Mouse (Mus musculus): Measurements from ENCODE around the gene Stum.
A peak's percentile ranks its signal among the peaks of the same experiment; 100 is the strongest.

Stum gene

DNA sequence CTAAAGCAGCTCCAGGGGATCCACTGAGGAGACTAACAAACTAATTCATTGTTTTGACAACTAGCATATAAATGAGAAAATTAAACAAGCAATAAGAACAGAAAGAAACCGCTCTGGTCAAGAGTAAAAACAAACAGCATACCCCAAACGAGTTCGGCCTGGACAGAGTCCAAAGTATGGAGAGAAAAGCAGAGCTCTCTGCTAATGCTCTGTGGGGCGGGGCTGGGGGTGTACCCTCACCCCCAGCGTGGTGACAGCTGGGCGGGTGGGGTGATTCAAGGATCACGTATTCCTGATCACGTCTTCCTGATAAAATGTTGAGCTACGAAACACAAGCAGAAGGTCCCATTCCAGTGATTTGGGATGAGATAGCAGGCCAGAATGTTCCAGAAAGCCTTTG is 9.5 kb upstream of the Stum start:
- DNase-seq: no peak

DNA sequence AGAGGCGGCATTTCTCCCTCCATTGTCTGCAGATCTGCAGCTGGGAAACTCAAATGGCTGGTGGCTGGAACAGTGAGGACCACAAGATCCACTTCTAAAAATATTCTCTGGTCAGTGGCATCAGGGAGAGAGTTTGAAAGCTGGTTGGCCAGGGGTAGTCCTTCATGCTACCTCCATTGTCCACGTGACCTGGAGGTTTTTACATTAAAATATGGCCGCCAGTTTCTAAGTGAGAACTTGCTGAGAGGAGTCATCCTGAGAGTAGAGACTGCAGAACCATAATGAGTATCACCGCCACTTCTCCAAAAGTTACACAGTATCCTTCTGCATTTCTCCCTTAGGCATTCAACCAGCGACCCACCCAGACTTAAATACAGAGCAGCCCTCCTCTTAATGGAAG is 2.0 kb upstream of the Stum start:
- no peak for DNase-seq

DNA sequence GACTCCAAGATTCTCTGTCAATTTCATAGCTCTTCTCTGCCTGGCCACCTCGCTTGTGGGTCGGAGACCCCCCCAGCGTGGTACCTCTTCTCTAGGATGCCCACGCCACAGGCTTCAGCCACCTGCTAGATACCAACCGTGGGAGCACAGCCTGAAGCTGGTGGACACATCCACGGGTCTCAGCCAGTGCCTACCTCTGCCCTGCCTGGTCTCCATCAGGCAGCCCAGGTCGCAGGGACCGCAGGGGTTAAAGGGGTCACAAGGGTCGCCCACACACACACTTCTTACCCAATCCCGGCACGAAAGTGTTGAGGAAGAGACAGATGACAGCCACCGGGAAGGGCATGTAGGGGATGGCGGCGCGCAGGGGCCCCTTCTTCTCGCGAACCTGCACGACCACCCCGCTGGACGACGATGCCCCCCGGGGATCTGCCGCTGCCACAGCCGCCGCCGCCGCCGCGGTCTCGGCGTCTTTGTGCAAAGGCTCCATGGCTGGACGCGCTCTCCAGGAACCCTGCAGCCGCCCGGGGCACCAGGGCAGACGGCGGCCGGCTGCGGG is 385 bp downstream of the Stum start:
- DNase-seq: no peak

DNA sequence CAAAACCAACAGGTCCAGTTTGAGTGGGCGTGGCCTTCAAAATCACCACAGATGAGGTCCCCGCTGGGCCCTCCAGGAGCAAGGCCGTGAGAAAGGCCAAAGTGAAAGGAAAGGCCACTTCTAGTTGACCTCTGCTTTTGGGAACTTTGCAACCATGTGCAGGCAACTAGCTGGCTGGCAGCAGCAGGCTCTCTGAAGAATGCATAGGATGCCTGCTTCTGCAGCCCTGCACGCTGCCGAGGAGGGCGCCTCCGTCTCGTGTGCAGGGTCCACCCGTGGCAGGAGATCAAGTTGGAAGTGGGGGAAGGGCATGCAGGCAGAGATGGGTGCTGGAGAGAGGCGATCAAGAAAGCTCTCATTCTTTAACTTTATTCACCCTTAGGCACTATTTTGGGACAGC is 1.3 kb downstream of the Stum start:
- DNase-seq: no peak

DNA sequence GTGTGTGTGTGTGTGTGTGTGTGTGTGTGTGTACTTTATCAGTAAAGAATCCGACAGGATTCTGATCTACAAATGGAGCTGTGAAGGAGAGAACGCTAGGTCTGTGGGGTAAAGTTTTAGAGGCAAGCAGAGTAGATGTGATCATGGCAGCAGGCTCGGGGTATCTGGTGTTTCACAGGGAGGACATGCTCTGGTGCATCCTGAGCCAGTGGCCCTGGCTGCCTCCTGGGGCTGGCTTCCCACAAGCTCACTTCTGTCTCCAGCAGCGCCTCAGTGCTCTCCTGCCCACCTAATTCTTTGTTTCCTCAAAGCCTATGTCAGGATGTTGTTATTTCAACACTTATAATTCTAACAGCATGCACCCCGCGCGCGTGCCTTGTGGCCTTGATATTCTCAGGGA is 2.0 kb downstream of the Stum start:
- DNase-seq: no peak

DNA sequence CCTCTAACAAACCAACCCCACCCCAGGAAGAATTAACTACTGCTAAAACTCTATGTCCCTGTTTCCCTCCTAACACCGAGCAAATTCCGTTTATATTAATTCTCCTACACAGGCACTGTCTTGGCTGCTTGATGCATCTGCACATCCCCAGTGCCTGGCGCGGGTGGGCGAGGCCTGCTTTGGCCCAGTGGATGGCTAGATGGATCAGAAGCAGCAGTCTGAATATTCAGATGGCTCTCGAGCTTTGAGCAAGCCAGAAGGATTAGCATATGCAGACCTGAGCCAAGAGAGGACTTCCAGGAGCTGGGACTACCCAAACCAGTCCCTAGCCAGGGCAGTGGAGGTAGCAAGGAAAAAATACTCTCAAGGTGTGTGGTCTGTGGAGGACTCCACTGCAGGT is 3.0 kb downstream of the Stum start:
- DNase-seq: no peak

- DNase-seq: no peak
Observed at GRCm38 (mm10) chr1:180473566-180473965, 9.7 kb downstream of the Stum start.

DNA sequence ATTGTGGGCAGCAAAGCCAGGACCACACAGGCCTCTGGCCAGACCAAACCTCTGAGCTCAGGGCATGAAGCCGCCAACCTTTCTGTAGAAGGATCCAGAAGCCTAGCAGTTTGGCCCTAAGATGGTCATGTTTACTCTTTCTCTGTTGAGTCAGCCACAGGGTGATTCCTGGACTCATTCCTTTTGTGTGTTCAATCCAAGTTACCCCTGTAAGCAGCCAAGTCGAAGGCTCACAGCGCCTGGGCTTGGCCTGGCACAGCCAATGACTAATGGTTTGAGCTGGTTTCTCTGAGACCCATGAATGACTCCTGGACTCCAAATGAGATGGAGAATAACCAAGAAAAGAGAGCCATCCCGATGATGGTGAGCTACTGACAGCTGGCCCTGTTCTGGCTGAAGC is 15.3 kb downstream of the Stum start:
- no peak for DNase-seq

DNA sequence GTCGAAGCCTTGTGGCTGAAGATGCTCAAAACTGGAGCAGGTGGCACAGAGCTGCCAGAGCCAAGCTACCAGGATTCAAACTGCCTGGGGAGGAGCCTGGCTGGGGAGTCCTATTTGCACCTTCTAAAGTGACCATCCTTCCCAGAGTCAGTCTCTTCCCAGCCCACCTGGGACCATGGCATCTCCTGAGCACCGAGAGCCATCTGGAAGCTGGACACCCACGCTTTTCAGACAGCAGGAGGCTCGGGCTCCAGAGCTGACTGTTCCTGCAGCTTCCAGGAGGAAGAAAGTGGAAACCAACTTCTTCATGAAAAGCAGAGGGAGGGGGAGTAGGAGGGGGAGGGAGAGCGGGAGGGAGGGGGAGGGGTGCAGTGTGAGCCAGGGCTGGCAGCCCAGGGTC is 17.7 kb downstream of the Stum start:
- peak; percentile 34 for DNase-seq

DNA sequence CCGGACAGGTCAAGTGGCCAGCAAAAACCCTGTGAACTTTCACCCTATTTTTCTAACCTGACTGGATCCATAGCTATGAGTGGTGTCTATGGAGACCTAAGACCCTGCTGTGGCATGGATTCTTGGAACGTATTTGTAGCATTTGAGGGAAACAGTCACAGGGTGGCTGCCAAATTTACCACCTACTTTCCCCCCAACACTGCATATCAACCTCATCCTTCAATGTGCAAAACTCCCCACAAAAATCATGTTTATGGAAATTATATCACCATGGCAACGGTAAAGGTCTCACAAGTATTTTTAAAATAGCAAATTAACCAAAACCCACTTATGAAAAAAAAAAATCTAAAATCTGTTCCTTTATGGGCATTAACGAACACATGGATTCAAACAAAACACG is 18.9 kb downstream of the Stum start:
- DNase-seq: no peak

DNA sequence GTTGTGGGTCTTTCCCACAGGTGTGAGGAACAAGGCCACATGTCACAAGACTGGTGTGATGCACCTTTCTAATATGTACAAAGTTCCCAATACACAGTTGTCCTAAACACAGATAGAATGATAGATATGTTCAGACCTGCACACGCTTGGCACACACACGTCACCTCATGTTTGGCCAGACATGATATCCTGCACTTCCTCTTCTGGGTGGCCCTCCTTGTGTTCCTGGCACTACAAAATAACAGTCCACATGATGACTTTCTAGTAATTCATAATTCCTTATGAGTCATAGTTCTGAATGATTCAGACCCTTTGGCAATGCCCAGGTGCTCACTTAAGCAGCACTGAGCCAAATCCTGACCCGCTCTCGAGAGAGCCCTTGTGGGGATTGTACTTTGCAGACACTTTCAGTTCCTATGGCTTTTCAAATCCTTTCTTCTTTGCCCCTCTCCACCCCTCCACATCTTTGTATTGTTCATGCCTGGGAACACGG is 20.3 kb downstream of the Stum start:
- DNase-seq: no peak

DNA sequence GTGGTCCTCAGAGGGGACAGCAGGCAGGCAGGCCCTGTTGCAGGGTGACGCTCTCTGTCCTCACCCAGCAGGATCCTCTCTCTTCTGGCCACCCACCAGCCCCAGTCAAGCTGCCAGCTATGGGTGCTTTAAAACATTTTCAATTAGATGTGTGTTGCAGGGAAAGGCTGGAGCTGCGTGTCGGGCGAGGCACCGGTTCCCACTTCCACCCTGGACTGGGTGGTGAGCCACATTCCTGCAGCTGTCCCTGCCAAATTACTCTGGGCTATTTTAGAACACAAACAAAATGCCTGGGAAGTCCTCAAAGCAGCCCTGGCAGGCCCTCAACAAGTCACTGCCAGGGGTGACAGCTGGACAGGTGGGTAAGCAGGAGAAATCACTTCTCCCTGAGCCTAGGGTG is 20.9 kb downstream of the Stum start:
- DNase-seq: no peak

DNA sequence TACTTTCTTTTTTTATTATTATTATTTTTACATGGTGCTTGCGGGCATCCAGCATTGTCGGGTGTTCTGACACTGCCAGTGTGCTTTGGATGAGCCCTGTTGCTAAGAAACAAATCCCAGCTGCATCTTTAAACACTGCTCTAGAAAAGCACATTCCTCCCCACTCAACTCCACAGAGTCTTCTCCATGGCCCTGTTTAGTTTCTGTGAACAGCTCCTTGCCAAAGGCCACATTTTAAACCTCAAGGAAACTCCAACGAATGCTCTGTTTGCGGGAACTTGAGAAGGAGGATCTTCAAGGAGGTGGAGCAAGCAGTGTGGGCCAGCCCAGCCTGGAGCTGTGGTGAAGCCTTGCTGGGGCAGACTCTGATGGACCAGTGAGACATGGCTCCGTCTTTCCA is 22.6 kb downstream of the Stum start:
- DNase-seq: no peak

GRCm38 (mm10) chr1:180458680-180459079 is 24.6 kb downstream of the Stum start:
- no peak for DNase-seq

DNA sequence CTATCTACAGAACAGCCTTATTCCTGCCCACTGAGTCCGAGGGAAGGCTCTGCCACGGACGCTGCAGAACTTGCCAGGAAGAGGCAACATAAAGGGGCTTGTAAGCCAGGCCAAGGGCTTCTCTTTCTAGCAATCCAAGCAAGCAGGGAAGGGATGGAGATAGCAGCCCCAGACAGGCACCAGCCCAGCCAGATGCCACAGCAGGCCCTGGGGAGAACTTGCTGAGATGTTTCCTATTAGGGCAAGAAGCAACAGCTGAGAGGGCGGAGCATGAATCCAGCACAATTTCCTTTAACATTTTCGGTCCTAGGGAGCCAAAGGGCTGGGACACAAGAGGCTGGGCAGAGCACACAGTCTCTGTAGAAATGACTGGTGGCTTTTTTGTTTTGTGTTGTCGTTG is 25.0 kb downstream of the Stum start:
- DNase-seq: no peak

- DNase-seq: no peak
Observed at GRCm38 (mm10) chr1:180449641-180450040, 33.7 kb downstream of the Stum start.

- no peak for DNase-seq
Observed at GRCm38 (mm10) chr1:180444411-180444810, 38.9 kb downstream of the Stum start.

GRCm38 (mm10) chr1:180439496-180439895 is 43.8 kb downstream of the Stum start:
- DNase-seq: no peak

GRCm38 (mm10) chr1:180434925-180435324 is 48.4 kb downstream of the Stum start:
- DNase-seq: no peak

- DNase-seq: peak; percentile 62
Observed at GRCm38 (mm10) chr1:180433796-180434566, 49.3 kb downstream of the Stum start.

GRCm38 (mm10) chr1:180433098-180433538 is 50.2 kb downstream of the Stum start:
- no peak for DNase-seq

- peak; percentile 38 for DNase-seq
Observed at GRCm38 (mm10) chr1:180431833-180432232, 51.5 kb downstream of the Stum start.

GRCm38 (mm10) chr1:180429819-180430218 is 53.5 kb downstream of the Stum start:
- DNase-seq: no peak

GRCm38 (mm10) chr1:180428871-180429270 is 54.4 kb downstream of the Stum start:
- DNase-seq: no peak

All from right cerebral cortex, postnatal 14 days (tissue).